Mouse (Mus musculus) cerebellum, postnatal 4 days (tissue): ENCODE measurements around the gene Atp6v1e1.
A peak's percentile ranks its signal among the peaks of the same experiment; 100 is the strongest.
"Not testable (repeated sequence)": the region's sequence is repeated elsewhere in the genome, so short reads cannot be mapped to it uniquely, and the experiment has no call there.

Experiments
- DNase-seq, 2 experiments: peaks; one replicate each; pipeline ENCODE4 v3.0.0; 2022; ENCODE audit warnings: low spot score in 2 of 2, mixed read lengths in 1 of 2

Gene Atp6v1e1

GRCm38 (mm10) chr6:120820144-120820543 lies 2.4 kb downstream of the Atp6v1e1 start:
- no peak for DNase-seq

DNA sequence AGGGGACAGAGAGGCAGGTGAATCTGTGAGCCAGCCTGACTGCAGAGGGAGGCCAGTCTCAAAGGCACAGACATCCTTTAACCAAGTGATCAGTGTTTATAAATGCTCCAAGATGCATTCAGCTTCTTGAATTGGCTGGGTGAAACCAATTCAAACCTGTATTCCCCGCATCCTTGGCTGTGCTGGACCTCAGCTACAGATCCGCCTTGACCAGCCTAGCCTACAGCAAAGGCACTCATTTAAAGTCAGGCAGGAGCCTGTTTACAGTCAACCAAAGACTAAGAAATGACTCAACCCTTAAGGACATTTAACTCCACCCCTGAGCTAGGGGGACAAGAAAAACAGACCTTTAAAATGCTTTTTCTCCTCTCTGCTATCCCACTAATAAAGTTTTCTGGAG lies 3.3 kb downstream of the Atp6v1e1 start:
- DNase-seq = no peak

- not testable (repeated sequence) for DNase-seq
These were observed 10.6 kb downstream of the Atp6v1e1 start for GRCm38 (mm10) chr6:120811999-120812398.

DNA sequence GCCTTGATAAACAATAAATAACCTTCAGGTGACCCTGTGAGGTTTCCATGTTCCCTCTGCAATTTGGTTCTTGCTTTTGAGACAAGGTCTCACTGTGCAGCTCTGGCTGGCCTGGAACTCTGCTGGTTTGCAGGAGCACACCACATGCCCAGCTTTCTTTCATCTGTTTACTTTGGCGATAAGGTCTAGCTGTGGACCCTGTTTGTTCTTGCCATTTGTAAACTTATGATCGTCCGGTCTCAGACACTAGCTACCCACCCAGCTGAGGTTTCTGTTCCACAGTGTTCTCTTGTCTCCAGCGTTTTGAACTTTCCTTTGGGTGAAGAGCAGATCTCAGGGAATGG lies 14.9 kb downstream of the Atp6v1e1 start:
- DNase-seq = no peak

DNA sequence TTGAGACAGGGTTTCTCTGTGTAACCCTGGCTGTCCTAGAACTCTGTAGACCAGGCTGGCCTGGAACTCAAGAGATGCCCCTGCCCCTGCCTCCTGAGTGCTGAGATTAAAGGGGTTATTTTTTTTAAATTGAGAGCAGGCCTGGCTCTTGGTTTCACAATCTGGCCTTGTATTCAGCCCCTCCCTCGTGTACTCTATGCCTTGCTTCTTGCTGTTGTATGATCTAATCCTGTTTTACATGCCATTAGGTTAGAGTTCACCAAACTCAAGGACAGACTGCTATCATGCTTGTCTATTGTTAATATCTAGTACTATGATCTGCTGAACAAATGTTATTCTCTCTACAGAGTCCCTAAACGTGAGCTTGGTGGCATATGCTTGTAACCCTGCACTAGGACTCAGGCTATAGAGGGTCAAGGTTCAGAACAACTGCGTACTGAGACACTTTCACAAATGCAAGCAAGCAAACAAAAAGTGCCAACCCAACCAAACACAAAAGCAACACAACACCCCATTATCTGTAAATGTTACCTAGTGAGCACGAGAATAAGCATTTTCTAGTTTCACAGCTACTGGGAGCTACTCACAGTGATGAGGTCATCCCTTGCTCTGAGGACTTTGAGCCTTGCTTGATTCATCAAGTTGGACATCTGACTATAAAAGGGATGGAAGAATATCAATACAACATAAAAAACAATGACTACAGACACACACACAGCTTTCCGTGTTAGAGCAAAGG lies 15.4 kb downstream of the Atp6v1e1 start:
- DNase-seq = no peak

GRCm38 (mm10) chr6:120799581-120800041 lies 23.0 kb downstream of the Atp6v1e1 start:
- DNase-seq = no peak

- DNase-seq = no peak
These were observed 23.7 kb downstream of the Atp6v1e1 start for GRCm38 (mm10) chr6:120798905-120799304.

GRCm38 (mm10) chr6:120798019-120798418 lies 24.6 kb downstream of the Atp6v1e1 start:
- DNase-seq = no peak

DNA sequence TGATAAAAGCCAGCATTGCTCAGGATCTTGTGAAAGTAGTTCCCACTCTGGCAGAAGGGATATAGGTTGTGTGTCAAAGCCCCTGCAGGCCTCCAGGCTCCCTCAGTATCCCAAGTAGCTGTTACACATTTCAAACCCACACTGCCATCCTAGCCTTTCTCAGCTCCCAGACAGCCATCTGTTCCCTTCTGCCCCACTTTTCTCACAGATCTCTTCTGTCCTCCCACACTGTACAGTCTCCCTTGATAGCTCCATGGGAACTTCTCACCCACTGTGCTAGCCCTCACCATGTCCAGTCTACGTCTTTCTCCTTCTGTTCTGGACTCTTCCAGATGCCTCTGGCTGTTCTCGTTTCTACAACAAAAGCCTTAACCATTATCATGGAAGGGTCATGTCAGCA lies 26.5 kb downstream of the Atp6v1e1 start:
- DNase-seq = no peak

- DNase-seq = no peak
These were observed 27.0 kb downstream of the Atp6v1e1 start for GRCm38 (mm10) chr6:120795422-120796086.

DNA sequence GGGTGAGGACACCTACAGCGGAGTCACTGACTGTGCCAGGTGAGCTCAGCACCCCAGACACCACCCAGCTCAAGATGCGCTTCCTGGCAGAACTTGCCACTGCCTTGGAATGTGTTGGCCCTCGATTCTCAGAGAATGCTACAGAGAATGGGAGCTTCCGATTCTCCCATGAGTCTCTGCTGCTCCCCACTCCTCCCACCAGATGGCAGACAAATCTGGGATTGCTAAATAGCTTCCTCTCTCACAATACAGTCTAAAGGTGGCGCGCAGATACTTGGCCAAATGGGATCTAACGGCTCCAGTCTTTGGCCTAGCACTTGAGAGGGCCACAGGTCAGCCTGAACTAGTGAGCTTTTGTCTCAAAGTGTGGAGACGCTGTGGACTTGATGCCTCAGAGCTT lies 29.6 kb downstream of the Atp6v1e1 start:
- DNase-seq = no peak

GRCm38 (mm10) chr6:120790717-120791116 lies 31.9 kb downstream of the Atp6v1e1 start:
- DNase-seq = no peak

DNA sequence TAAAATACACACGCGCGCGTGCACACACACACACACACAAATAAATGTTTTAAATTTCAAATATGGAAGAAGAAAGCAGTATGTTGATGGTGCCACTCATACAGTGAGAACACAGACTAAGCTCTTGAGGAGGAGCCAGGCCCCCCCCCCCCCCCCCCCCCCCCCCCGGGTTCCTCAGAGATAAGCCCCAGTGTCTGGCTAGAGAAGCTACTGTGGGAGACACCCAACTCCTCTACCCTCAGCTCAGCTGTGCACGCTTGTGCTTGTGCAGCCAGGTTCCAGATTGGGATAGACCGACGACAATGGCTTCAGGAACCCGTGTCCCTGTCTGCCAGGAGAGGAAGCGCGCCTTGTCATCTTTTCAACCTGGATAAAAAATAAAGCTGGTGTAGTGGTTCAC lies 32.4 kb downstream of the Atp6v1e1 start:
- DNase-seq = no peak

- DNase-seq = no peak
These were observed 33.7 kb downstream of the Atp6v1e1 start for GRCm38 (mm10) chr6:120788904-120789303.

DNA sequence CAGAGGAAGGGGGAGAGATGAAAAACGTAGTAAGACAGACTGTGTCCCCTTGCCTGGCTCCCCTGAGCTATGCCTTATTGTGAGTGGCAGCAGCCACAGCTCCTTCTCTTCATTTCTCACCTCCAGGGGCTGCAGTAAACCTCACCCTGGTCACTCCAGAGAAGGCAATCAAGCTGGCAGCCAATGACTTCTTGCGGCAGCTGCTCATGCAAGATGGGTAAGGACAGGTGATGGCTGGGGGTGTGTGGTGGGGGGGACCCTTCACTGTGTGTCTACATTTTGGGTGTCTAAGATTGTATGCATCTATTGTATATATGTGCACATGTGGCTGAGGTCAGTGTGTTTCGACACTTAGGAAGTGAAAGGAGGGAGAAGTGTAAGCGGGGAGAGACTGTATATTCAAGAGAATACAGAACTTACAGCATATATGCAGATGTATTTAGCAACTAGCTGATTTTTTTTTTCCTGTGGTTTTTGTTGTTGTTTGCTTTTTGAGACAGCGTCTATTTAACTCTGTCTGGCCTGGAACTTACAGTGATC lies 34.5 kb downstream of the Atp6v1e1 start:
- no peak for DNase-seq

DNA sequence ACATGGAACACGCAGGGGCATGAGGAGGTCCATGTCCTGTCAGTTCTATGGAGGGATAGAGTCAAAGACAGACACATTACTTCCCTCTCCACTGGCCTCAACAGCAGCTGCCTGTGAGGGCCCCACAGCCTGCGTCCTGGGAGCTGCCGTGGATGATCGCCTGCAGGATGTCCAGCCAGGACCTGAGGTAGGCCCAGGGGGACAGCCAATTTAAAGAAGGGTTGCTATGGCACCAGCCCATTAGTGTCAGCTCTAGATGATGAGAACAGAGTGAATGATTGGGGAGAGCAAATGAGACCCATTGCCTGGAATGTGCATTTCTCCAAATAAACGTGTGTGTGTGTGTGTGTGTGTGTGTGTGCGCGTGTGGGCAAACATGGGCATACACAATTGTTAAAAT lies 38.2 kb downstream of the Atp6v1e1 start:
- no peak for DNase-seq

DNA sequence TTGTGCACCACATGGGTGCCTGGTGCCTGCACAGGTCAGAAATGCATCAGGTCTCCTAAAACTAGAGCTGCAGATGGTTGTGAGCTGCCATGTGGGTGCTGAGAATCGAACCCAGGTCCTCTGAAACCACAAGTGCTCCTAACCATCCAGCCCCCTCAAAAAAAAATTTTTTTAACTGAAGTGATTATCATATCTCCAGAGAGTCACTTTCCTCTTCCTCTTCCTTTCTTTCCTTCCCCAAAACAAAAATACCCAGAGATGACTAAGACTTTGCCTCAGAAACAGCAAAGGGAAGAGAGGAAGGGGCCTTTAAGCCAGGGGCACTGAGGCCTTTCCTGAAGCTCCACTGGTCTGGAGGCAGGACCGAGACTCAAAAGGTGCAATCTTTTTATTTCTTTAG lies 39.6 kb downstream of the Atp6v1e1 start:
- no peak for DNase-seq

- no peak for DNase-seq
These were observed 44.4 kb downstream of the Atp6v1e1 start for GRCm38 (mm10) chr6:120778226-120778625.

DNA sequence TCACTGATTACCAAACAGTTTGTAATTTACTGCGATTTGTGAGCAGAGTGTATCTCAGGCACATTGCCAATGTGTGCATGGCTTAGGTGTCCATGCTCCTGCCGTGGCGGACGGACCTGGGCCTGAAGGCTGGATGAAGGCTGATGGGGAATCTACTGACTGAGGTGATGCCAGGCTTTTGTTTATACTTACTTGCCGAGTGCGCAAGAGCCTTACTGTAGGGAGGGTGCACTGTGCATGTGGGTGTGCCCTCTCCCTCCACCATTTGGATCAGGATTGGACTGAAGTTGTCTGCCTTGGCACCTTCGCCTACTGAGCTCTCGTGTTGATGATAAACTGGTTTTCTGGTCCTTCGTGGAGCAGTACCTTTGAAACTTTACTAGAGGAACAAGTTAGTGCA lies 45.1 kb downstream of the Atp6v1e1 start:
- DNase-seq = no peak

DNA sequence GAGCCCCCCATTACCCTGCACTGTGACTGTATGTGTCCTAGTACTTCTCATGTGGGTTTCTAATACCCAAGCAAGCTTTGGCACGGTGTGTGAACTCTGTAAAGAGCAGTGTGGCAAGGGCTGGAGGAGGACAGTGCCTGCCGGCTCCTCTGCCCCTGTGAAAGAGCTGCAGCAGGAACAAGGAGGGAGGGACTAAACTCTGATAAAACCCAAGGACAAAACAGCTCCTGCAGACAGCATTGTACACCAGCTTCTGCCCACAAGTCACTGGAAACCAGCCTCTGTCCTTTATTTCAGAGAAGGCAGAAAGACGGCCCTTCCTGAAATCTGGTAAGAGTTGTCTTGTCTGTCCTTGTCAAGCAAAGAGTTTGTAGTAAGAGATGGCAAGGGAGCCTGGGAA lies 46.3 kb downstream of the Atp6v1e1 start:
- no peak for DNase-seq

- DNase-seq = no peak
These were observed 48.8 kb downstream of the Atp6v1e1 start for GRCm38 (mm10) chr6:120773763-120774162.

GRCm38 (mm10) chr6:120773149-120773628 lies 49.4 kb downstream of the Atp6v1e1 start, which contains the start of gene Slc25a18:
Gene Slc25a18 (plus strand): TSS chr6:120773578.
- peak in 1 of 2 experiments; percentile 25 for DNase-seq

DNA sequence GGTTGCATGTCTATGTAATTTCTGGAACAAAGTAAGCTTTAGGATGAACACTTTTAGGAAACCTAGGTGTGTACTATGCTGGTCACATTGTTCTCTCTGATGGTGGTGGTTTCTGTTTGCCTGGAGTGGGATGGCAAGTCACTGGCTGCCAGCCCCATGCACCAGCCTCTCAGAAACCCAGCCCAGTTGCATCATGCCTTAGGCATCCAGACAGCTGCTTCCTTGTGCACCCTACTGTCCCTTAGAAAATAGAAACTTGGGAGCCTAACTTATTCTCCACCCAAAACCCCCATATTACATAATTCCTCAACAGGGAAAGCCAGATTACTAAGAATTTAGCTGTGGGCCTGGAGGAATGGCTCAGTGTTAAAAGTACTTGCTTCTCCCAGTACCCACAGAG lies 50.6 kb downstream of the Atp6v1e1 start:
- DNase-seq = no peak
